Mouse (Mus musculus) left cerebral cortex, adult 2 months (tissue): Measurements from ENCODE around the gene Rec114. TPM values are rescaled to one million over a fixed set of nuclear protein-coding genes. Genes with fewer than 3 reads are reported as not detected.
A peak's percentile ranks its signal among the peaks of the same experiment; 100 is the strongest.

ENCODE experiments used
- DNase-seq, 2 experiments: peaks; one replicate each; pipeline ENCODE4 v3.0.0; 2021 to 2022; ENCODE audit warnings: low spot score in 2 of 2, mixed read lengths in 1 of 2; ENCODE audit errors: extremely low spot score in 1 of 2
- H3K27ac ChIP-seq: fragments of 200-600 bp; 2 replicates; pipeline ENCODE4 v1.8.1; 2022
- H3K4me3 ChIP-seq: fragments of 200-600 bp; 2 replicates; pipeline ENCODE4 v1.8.1; 2022
- CTCF ChIP-seq: fragments of 200-600 bp; IDR thresholded peaks from 2 replicates; pipeline ENCODE4 v1.8.1; 2022; ENCODE audit warnings: antibody characterized with exemption, mild to moderate bottlenecking, moderate library complexity
- intact Hi-C: fragments of 180-260 bp; cut with DNase I; formaldehyde crosslinking; loops from one replicate; pipeline ENCODE4 v1.15.1; 2025
- total RNA-seq, 2 experiments: library from RNA; stranded (reverse); gene quantifications; 2 replicates each; pipeline ENCODE4 v1.2.3; 2021

Gene Rec114
- total RNA-seq, 2 experiments from 2014 or later: 0.70 TPM

DNA sequence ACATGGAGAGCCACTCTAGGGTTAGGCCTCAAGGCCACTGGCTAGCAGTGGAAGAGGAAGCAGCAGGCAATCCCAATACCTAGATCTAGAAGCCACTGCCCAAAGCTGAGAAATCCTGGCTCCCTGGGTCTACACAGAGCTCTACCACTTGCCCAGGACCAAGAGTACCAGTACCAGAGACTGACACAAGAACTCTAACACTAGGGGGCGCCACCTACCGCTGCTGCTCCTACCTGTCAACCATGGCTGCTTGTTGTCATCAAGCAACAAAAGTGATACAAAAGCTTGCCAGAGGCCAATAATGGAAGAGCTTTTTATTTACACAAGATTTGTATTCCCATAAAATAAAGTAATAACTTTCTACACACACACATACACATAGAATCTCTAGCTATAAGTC, 33.8 kb downstream of the Rec114 start:
- H3K4me3 ChIP-seq: no peak overlapping the region
- DNase-seq: peak; percentile 63 to 65
- TF ChIP-seq CTCF: peak; percentile 77
- intact Hi-C loops: loop anchor here (1.0 to 5.0 kb wide), 2 partner anchors 112 to 164 kb away; partner anchors contain the start of gene Hcn4
- no peak overlapping the region for H3K27ac ChIP-seq

DNA sequence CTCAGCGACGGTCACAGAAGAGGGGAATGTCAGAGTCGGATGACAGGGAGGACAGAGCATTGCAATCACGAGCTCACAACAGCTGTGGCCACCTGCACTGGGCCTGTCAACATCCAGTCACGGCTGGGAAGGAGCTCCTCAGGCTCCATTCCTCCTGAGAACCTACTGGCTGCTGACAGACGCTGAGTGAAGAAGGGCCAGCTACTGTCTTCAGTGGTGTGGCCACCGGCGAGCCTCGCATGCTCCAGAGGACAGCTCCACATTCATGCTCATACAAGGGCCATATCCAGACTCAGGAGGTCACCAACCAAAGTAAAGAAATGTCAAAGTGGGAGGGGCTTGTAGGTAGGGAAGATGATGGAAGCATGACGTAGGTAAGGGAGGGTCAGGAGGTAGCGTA, 36.0 kb downstream of the Rec114 start:
- TF ChIP-seq CTCF: no peak
- no peak for DNase-seq
- intact Hi-C loops: no loop called here
- Histone ChIP-seq H3K27ac (no peak overlapping the region), H3K4me3 (no peak overlapping the region)

DNA sequence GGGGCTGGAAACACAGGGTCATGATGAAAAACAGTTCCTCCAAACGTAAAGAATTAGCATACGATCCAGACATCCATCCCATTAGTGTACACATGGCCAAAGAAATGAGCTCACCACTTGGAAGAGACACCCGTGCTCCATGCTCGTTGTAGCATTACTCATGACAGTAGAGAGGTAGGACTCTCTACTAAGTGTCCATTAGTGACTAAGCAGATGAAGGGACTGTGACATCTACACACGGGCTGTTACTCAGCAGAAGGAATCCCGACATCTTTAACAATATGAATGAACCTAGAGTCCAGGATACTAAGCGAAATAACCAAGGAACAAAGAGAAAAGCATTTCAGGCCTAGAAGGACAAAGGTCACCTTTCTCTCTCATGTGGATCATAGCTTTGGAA, 37.7 kb downstream of the Rec114 start:
- intact Hi-C loops: no loop called here
- Histone ChIP-seq H3K4me3 (no peak overlapping the region), H3K27ac (no peak overlapping the region)
- DNase-seq: no peak
- TF ChIP-seq CTCF: no peak

DNA sequence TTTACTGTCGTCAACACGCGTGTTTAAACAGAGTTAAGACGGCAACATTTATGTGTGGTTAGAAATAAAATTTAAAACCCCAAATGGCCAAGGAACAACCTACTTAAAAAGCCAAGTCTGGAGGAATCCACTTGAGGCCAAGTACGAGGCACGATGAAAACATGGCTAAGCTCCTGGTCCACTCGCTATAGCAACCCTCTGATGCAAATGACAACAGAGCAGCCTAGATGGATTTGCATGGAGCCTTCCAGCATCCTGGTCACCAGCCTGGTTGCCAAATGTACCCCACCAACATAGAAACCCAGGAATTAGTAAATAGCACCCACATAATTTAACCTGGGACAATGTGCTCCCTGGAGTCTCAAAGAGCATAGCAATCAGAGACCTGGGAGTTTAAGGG, 40.0 kb downstream of the Rec114 start:
- intact Hi-C loops: no loop called here
- H3K27ac ChIP-seq: no peak overlapping the region
- H3K4me3 ChIP-seq: no peak overlapping the region
- TF ChIP-seq CTCF: no peak
- DNase-seq: no peak

DNA sequence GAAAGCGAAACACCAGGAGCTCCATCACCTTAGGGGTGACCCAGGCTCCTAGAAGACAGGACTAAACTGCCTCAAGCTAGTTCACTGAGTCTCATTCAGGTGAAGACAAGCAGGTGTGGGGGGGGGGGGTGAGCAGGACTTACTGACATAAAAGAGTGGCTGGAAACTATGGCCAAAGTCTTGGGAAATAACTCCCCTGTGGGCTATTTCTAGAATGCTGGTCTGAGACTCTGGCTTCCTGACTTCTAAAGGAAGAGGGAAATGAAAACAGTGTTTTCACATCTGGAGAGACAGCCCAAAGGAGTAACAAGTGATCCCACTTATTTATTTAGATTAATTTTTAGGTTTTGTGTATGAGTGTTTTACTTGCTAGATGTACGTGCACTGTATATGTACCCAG, 42.0 kb downstream of the Rec114 start:
- Histone ChIP-seq H3K27ac (no peak overlapping the region), H3K4me3 (no peak overlapping the region)
- TF ChIP-seq CTCF: no peak
- intact Hi-C loops: no loop called here
- DNase-seq: no peak

DNA sequence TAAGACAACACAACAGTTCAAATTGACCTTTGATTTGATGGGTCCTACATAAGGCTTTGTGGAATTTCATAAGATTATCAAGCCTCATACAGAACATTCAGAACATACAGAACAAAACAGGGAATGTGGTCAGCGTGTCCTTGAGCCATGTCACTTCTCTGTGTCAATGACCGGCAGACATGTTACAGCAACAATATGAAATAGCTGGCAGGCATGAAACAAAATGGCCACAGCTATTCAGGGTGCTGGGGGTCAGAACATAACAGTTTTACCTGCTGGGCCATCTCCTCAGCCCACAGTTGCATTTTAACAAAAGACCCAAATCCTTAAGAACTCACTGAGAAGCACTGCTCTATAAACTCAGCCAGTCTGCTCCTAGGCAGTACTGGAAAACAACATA, 45.3 kb downstream of the Rec114 start:
- intact Hi-C loops: no loop called here
- no peak overlapping the region for H3K4me3 ChIP-seq
- DNase-seq: no peak
- no peak overlapping the region for H3K27ac ChIP-seq
- TF ChIP-seq CTCF: no peak

DNA sequence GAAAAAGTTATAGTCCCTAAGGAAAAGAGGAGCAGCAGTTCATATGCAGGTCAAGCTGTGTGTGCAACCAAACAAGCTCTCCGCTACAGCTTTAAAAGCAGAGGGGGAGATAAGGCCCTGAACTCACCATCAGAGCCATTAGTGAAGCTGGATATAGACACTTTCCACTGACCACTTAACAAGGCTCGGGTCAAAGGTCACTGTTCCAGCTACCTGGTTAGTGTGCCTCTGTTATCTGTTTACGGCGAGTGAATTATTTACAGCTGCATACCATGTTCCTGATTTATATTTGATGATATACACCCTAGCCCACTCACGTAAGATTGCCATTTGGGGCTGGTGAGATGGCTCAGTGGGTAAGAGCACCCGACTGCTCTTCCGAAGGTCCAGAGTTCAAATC, 52.3 kb downstream of the Rec114 start:
- Histone ChIP-seq H3K4me3 (no peak overlapping the region), H3K27ac (no peak overlapping the region)
- no peak for TF ChIP-seq CTCF
- no peak for DNase-seq
- intact Hi-C loops: no loop called here

DNA sequence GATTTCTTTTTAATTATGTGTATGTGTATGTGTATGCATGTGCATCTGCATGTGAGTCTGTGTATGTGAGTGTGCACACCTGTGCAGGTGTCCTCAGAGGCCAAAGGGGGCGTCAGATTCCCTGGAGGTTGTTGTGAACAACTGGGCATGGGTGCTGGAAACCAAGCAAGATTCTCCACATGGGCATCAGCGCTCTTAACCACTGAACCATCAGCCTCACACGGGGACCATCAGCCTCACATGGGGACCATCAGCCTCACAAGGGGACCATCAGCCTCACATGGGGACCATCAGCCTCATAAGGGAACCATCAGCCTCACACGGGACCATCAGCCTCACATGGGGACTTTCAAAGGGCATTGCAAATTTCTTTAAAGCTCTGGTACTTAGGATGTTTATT, 53.1 kb downstream of the Rec114 start:
- no peak for TF ChIP-seq CTCF
- intact Hi-C loops: no loop called here

DNA sequence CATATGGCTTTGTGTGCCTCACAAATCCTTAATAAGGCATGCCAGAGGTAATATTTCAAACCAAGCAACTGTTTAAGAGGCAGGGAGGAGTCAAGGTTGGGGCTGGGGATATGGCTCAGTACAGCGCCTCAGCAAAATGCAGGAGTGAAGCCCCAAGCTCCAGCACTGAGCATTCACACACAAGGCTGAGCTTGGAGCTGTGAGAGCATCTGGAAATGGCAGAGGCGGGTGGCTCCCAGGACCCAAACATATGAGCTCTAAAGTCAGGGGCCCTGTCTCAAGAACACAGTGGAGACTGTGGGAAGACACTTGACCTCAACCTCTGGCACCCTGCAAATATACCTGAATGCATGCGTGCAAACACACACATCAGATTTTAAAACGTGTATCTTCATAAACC, 55.7 kb downstream of the Rec114 start:
- intact Hi-C loops: no loop called here
- TF ChIP-seq CTCF: no peak
- no peak for DNase-seq
- no peak overlapping the region for H3K4me3 ChIP-seq
- no peak overlapping the region for H3K27ac ChIP-seq

More for the DNA sequence above, 53.1 kb downstream of the Rec114 start:
- Histone ChIP-seq H3K27ac (no peak overlapping the region), H3K4me3 (no peak overlapping the region)
- DNase-seq: no peak

DNA sequence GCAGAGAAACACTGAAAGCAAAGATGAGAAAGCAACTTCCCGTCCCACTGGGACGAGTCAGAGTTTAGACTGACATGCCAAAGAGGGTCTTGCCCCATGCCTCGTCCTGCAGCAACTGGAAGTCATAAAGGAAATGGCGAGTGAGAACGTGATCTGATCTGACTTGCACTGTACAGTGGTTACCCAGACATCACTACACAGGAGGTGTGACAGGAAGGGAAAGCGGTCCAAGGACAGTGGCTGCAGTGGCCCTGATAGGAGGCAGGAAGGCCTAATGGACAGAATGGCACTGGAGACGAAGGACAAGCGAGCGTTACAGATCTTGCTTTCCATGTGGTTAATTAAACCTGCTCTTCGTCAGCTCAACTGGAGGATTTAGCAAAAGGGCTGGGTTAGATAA, 58.5 kb downstream of the Rec114 start:
- DNase-seq: no peak
- TF ChIP-seq CTCF: no peak
- intact Hi-C loops: no loop called here

DNA sequence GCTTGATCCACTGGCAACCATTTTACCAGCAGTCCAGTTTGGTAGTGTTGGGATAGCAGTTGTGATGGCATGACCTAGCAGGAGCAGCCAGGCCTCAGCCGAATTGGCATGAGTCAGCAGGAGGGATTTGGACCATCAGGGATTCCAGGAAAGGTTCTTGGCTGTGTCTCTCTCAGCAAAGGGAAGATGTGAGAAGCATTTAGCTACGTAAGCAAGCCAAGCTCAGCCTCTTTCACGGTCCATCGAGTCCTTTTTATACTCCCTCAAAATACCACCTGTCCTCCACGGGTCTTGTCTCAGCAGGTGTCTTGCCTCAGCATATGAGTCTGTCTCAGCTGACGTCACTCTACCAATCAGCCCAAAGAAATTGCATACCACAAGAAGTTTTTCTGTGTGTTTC, 60.4 kb downstream of the Rec114 start:
- Histone ChIP-seq H3K27ac (no peak overlapping the region), H3K4me3 (no peak overlapping the region)
- no peak for DNase-seq
- TF ChIP-seq CTCF: no peak
- intact Hi-C loops: no loop called here

More for the DNA sequence above, 58.5 kb downstream of the Rec114 start:
- no peak overlapping the region for H3K4me3 ChIP-seq
- no peak overlapping the region for H3K27ac ChIP-seq

DNA sequence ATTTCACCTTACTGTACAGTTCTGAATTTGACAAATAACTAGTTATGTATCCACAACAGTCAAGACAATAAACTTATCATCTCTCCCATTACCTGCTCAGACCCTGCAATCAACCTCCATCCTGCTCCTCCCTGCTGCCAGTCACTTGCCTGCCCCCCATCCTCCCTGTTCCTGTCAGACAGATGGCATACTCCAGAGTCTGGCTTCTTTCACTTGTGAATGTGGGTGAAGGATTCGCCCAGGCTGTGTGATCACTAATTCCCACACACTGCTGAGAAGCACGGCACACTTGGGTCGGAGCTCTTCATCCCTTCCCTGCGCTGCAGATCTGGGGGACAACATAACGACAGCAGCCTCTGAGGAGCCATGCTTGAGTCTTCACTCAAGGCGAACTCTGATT, 61.7 kb downstream of the Rec114 start:
- intact Hi-C loops: no loop called here
- no peak for TF ChIP-seq CTCF
- DNase-seq: no peak
- Histone ChIP-seq H3K4me3 (no peak overlapping the region), H3K27ac (no peak overlapping the region)

DNA sequence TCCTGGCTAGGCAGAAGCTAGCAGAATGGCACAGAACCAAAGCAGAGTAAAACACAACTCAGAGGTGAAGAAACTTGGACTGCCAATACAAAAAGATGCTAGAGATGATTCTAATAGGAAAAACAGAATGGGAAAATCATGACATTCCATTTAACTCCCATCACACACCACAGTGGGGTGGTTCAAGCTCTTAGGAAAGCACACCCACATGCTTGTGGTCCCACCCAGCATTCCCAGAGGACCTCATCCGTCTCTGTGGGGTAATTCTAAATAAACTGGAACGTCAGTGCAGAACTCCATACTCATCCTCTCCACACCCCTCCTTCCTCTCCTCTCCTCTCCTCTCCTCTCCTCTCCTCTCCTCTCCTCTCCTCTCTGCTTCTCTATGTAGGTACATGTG, 62.4 kb downstream of the Rec114 start:
- intact Hi-C loops: no loop called here
- H3K4me3 ChIP-seq: no peak overlapping the region
- DNase-seq: no peak
- no peak for TF ChIP-seq CTCF
- H3K27ac ChIP-seq: no peak overlapping the region

DNA sequence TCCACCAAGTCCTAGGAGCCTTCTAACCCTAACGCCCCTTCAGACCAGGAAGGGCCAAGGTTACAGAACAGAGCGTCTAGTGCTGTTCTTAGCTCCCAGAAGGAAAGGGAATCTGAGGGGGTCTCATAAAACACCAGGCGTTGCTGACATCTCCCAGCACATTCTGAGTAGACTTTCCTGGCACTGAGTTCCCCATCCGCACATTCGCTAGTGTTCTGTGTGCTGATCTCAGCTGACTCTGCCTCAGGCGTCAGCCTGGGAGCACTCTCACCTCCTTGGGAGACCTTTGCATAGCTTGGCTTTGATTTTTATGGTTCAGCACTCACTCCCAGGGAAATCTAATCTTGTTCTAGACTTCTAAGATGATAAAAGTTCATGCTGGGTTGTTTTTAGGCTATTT, 68.4 kb downstream of the Rec114 start:
- TF ChIP-seq CTCF: no peak

More for the DNA sequence above, 68.4 kb downstream of the Rec114 start:
- intact Hi-C loops: no loop called here
- no peak for DNase-seq
- Histone ChIP-seq H3K4me3 (no peak overlapping the region), H3K27ac (no peak overlapping the region)
